Mouse (Mus musculus) heart, embryonic 12.5 days (tissue): ENCODE results near the gene Cd274. TPM values are rescaled to one million over a fixed set of nuclear protein-coding genes. Genes with fewer than 3 reads are reported as not detected.

Experiments used
- ATAC-seq: fragments of 200-750 bp; cut with Nextera tagmentation; 2 replicates; pipeline ENCODE4 v1.8.0; 2017; ENCODE audit warnings: moderate TSS enrichment, moderate library complexity; ENCODE audit not compliant: insufficient number of reproducible peaks, low FRiP score
- H3K27ac ChIP-seq: fragments of 300-500 bp; sonication (generic); 2 replicates; pipeline ENCODE4 v1.5.1; 2016; ENCODE audit warnings: mild to moderate bottlenecking, moderate library complexity; ENCODE audit not compliant: poor library complexity, severe bottlenecking
- H3K27me3 ChIP-seq: fragments of 300-500 bp; sonication (generic); replicated peaks from 2 replicates; pipeline ENCODE4 v1.6.1; 2016; ENCODE audit warnings: mild to moderate bottlenecking, moderate library complexity
- H3K36me3 ChIP-seq: fragments of 300-500 bp; sonication (generic); 2 replicates; pipeline ENCODE4 v1.6.1; 2016; ENCODE audit warnings: mild to moderate bottlenecking, moderate library complexity
- H3K4me1 ChIP-seq: fragments of 300-500 bp; sonication (generic); replicated peaks from 2 replicates; pipeline ENCODE4 v1.6.1; 2016; ENCODE audit warnings: mild to moderate bottlenecking
- H3K4me2 ChIP-seq: fragments of 300-500 bp; sonication (generic); 2 replicates; pipeline ENCODE4 v1.6.1; 2016; ENCODE audit warnings: mild to moderate bottlenecking, moderate library complexity
- H3K4me3 ChIP-seq: fragments of 300-500 bp; sonication (generic); 2 replicates; pipeline ENCODE4 v1.5.1; 2016; ENCODE audit warnings: mild to moderate bottlenecking
- H3K9ac ChIP-seq: fragments of 300-500 bp; sonication (generic); 2 replicates; pipeline ENCODE4 v1.6.1; 2016; ENCODE audit warnings: mild to moderate bottlenecking, moderate library complexity
- H3K9me3 ChIP-seq: fragments of 300-500 bp; sonication (generic); replicated peaks from 2 replicates; pipeline ENCODE4 v1.6.1; 2016; ENCODE audit warnings: mild to moderate bottlenecking, moderate library complexity
- WGBS: fragments of 180-500 bp; shearing (Covaris S2); methylation state at CpG from one replicate; pipeline ENCODE4 v1.1.7; 2016; 5-methylcytosine and 5-hydroxymethylcytosine counted together
- polyA plus RNA-seq: library from polyadenylated mRNA; unstranded; fragments of >200 nt; fragmentation: Nextera tagmentation; extraction: Ambion mirVana; gene quantifications from 2 replicates; pipeline ENCODE4 v1.2.1, GENCODE M21; 2016

The Cd274 gene
- polyA plus RNA-seq, 1 experiment from 2014 or later: 0.32 TPM

GRCm38 (mm10) chr19:29436793-29437479, 69.7 kb downstream of the Cd274 start:
- Histone ChIP-seq H3K9me3 (no peaks in the 10 kb centered on the region), H3K27ac (no peak overlapping the region), H3K4me1 (peaks cover 8% of the 10 kb centered on the region), H3K9ac (no peak overlapping the region), H3K36me3 (no peaks in the 10 kb centered on the region), H3K4me2 (no peak overlapping the region), H3K27me3 (no peaks in the 10 kb centered on the region; the same call in 1 of the 2 replicates), H3K4me3 (no peak overlapping the region)
- 81% methylated on average over 18 of the region's 18 CpGs for WGBS
- ATAC-seq: no peak

Other genes with a start within 250 kb of the Cd274 start
- 11.0 TPM in 2 replicates for gene Jak2, start 115.6 kb upstream of the Cd274 start, polyA plus RNA-seq
- 4.2 and 4.3 TPM in 2 replicates for gene Insl6, start 42.1 kb upstream of the Cd274 start, polyA plus RNA-seq
- 0.32 and 0.82 TPM in 2 replicates for gene Rln1, start 32.8 kb upstream of the Cd274 start, polyA plus RNA-seq
- gene Plgrkt, start 65 bp upstream of the Cd274 start, polyA plus RNA-seq: 41.1 and 43.5 TPM in 2 replicates
- gene Pdcd1lg2, start 43.5 kb downstream of the Cd274 start, polyA plus RNA-seq: not detected in 2 replicates
- 7.5 and 8.4 TPM in 2 replicates for gene Ric1, start 154.8 kb downstream of the Cd274 start, polyA plus RNA-seq